13 mouse cellular contexts compared by ENCODE assay signal in genomic region chr3:133582096-133582495, GRCm38 (mm10).
"Had no signal": no experiment of that assay in that cellular context is flagged by ENCODE, and none has a peak within 500 bp of the region (broad histone marks: within the 10 kb centered on the region; RNA-seq: fewer than 3 reads in every experiment).

No protein-coding gene starts in this region.

- H3K9me3 ChIP-seq: kidney, embryonic 15.5 days; limb, embryonic 13.5 days; liver, embryonic 12.5 days; midbrain, embryonic 10.5 days; midbrain, embryonic 15.5 days; neural tube, embryonic 12.5 days; stomach, embryonic 15.5 days had no signal

- H3K36me3 ChIP-seq: kidney, embryonic 15.5 days; limb, embryonic 13.5 days; liver, embryonic 12.5 days; midbrain, embryonic 10.5 days; midbrain, embryonic 15.5 days; neural tube, embryonic 12.5 days; stomach, embryonic 15.5 days had no signal

- H3K9ac ChIP-seq: kidney, embryonic 15.5 days; limb, embryonic 13.5 days; liver, embryonic 12.5 days; midbrain, embryonic 15.5 days; neural tube, embryonic 12.5 days; stomach, embryonic 15.5 days had no signal

- H3K27me3 ChIP-seq: kidney, embryonic 15.5 days; limb, embryonic 13.5 days; liver, embryonic 12.5 days; midbrain, embryonic 15.5 days; neural tube, embryonic 12.5 days; stomach, embryonic 15.5 days had no signal

- H3K4me3 ChIP-seq: kidney, embryonic 15.5 days; limb, embryonic 13.5 days; liver, embryonic 12.5 days; midbrain, embryonic 10.5 days; midbrain, embryonic 15.5 days; neural tube, embryonic 12.5 days; stomach, embryonic 15.5 days had no signal

- DNase-seq: kidney, postnatal 14 days; left cerebral cortex, postnatal 4 days; right cerebral cortex, postnatal 4 days; spleen, adult 18-20 months; thymus, adult 2 months; thymus, postnatal 25 days had no signal

- ATAC-seq: liver, embryonic 12.5 days; midbrain, embryonic 15.5 days had no signal

- H3K4me2 ChIP-seq: kidney, embryonic 15.5 days; limb, embryonic 13.5 days; liver, embryonic 12.5 days; midbrain, embryonic 15.5 days; neural tube, embryonic 12.5 days; stomach, embryonic 15.5 days had no signal

- H3K27ac ChIP-seq: kidney, embryonic 15.5 days; limb, embryonic 13.5 days; liver, embryonic 12.5 days; midbrain, embryonic 10.5 days; midbrain, embryonic 15.5 days; neural tube, embryonic 12.5 days; stomach, embryonic 15.5 days had no signal

- H3K4me1 ChIP-seq: liver, embryonic 12.5 days; midbrain, embryonic 10.5 days; midbrain, embryonic 15.5 days; neural tube, embryonic 12.5 days; stomach, embryonic 15.5 days had no signal
